Mouse (Mus musculus) neural tube, embryonic 15.5 days (tissue): ENCODE results near the gene Pbp2. TPM values are rescaled to one million over a fixed set of nuclear protein-coding genes. Genes with fewer than 3 reads are reported as not detected.

Source experiments
- ATAC-seq: fragments of 200-750 bp; cut with Nextera tagmentation; 2 replicates; pipeline ENCODE4 v1.8.0; 2017; ENCODE audit warnings: mild to moderate bottlenecking, moderate TSS enrichment, moderate library complexity; ENCODE audit not compliant: low FRiP score
- H3K27ac ChIP-seq: fragments of 300-500 bp; sonication (generic); replicated peaks from 2 replicates; pipeline ENCODE4 v1.5.1; 2015; ENCODE audit warnings: mild to moderate bottlenecking, inconsistent platforms
- H3K27me3 ChIP-seq: fragments of 300-500 bp; sonication (generic); replicated peaks from 2 replicates; pipeline ENCODE4 v1.6.1; 2015; ENCODE audit warnings: inconsistent platforms
- H3K36me3 ChIP-seq: fragments of 300-500 bp; sonication (generic); 2 replicates; pipeline ENCODE4 v1.6.1; 2015; ENCODE audit warnings: inconsistent platforms
- H3K4me1 ChIP-seq: fragments of 300-500 bp; sonication (generic); 2 replicates; pipeline ENCODE4 v1.6.1; 2015; ENCODE audit warnings: inconsistent platforms
- H3K4me2 ChIP-seq: fragments of 300-500 bp; sonication (generic); 2 replicates; pipeline ENCODE4 v1.6.1; 2015; ENCODE audit warnings: inconsistent platforms, mild to moderate bottlenecking, moderate library complexity
- H3K4me3 ChIP-seq: fragments of 300-500 bp; sonication (generic); replicated peaks from 2 replicates; pipeline ENCODE4 v1.5.1; 2015; ENCODE audit warnings: mild to moderate bottlenecking, inconsistent platforms
- H3K9ac ChIP-seq: fragments of 300-500 bp; sonication (generic); replicated peaks from 2 replicates; pipeline ENCODE4 v1.6.1; 2015; ENCODE audit warnings: mild to moderate bottlenecking, inconsistent platforms
- H3K9me3 ChIP-seq: fragments of 300-500 bp; sonication (generic); replicated peaks from 2 replicates; pipeline ENCODE4 v1.6.1; 2016; ENCODE audit warnings: inconsistent platforms
- WGBS: fragments of 180-500 bp; shearing (Covaris S2); methylation state at CpG from one replicate; pipeline ENCODE4 v1.1.7; 2015; ENCODE audit warnings: mixed read lengths; 5-methylcytosine and 5-hydroxymethylcytosine counted together
- polyA plus RNA-seq: library from polyadenylated mRNA; unstranded; fragments of >200 nt; fragmentation: Nextera tagmentation; extraction: Ambion mirVana; gene quantifications from 2 replicates; pipeline ENCODE4 v1.2.1, GENCODE M21; 2015

Pbp2 gene
- polyA plus RNA-seq, 1 experiment from 2014 or later: not detected

DNA sequence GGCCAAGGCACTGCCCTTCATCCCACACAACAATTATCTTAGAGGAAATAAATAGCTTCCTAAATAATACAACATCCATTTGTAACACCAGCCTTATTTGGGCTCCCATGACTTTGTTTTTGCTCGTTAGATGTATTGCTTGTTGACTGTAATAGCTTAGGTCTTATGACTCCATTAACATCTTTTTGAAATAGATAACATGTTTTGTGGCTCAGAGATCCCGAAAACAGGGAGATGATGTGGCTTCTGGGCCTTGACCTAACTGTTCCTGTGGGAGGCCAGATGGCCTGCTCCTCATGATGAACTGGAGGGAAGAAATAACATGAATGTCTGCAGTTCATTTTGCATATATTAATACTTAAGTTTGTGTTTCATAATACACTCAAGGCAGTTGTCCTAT is 38.4 kb downstream of the Pbp2 start:
- Histone ChIP-seq H3K4me2 (no peak overlapping the region), H3K27me3 (no peaks in the 10 kb centered on the region), H3K4me1 (peaks cover 5% of the 10 kb centered on the region; the same call in 1 of the 2 replicates), H3K36me3 (no peaks in the 10 kb centered on the region), H3K4me3 (no peak overlapping the region), H3K27ac (no peak overlapping the region), H3K9ac (no peak overlapping the region), H3K9me3 (no peaks in the 10 kb centered on the region)
- ATAC-seq: no peak
- 36% methylated on average over 2 of the region's 2 CpGs for WGBS

DNA sequence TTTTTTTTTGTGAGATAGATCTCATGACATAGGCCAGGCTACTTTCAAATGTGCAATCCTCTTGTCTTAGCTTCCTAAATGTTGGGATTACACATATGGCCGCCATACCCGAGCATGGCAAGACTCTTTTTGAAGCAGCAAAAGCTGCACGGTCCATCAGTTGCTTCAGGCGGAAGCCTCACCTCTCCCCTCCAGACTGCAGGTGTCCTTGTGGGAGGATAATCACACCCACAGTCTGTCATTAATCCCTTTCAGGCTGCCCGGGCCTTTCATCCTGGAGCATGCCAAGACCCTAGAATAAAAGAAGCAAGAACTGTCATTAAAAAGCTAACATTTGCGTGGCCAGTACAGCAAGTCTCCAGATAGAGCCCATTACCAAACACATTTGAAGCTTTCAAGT is 40.6 kb downstream of the Pbp2 start:
- H3K4me3 ChIP-seq: no peak overlapping the region
- no peaks in the 10 kb centered on the region for H3K36me3 ChIP-seq
- H3K9ac ChIP-seq: no peak overlapping the region
- H3K9me3 ChIP-seq: no peaks in the 10 kb centered on the region
- H3K4me2 ChIP-seq: no peak overlapping the region
- no peak for ATAC-seq
- 43% methylated on average over 6 of the region's 6 CpGs for WGBS
- H3K4me1 ChIP-seq: peaks cover 5% of the 10 kb centered on the region; the same call in 1 of the 2 replicates
- H3K27ac ChIP-seq: no peak overlapping the region
- H3K27me3 ChIP-seq: no peaks in the 10 kb centered on the region

DNA sequence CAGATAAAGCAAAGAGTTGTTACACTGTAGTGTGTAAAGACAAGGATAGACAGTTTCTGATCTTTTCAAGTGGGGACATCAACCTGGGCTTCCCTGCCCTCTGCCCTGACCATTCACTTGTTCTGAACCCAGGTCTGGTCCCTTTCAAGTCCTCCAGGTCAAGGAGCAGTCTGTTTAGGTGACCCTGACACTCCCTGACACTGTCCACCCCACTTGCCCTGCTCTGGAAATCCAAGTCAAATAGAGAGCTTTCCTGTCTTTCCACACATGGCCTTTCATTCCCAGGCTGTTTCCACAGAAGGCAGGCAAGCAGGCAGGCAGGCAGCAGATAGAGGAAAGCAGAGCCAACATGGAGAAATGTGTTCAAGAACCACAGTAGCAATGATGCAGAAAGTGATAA is 41.8 kb downstream of the Pbp2 start:
- Histone ChIP-seq H3K4me3 (no peak overlapping the region), H3K9ac (no peak overlapping the region), H3K27me3 (no peaks in the 10 kb centered on the region), H3K27ac (no peak overlapping the region), H3K4me1 (peaks cover 5% of the 10 kb centered on the region; the same call in 1 of the 2 replicates), H3K9me3 (no peaks in the 10 kb centered on the region), H3K36me3 (no peaks in the 10 kb centered on the region), H3K4me2 (no peak overlapping the region)
- no peak for ATAC-seq

DNA sequence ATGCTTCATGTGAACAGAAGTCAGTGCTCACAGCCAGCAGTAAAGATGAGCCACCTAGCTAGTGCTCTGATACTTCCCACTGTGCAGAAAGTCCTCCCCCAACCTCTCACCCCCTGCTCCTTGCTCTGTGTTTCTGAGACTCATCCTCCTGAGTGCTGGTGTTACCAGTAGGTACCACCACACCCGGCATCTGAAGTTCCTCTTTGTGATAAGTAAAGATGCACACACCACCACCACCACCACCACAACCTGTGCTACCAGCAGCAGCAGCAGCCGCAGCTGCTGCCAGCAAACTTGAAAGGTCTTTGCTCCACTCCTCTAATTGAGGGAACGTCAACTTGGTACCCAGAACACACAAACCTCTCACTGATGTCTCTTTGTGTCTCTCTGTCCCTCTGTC is 43.0 kb downstream of the Pbp2 start:
- no peaks in the 10 kb centered on the region for H3K27me3 ChIP-seq
- no peak overlapping the region for H3K4me2 ChIP-seq
- no peak overlapping the region for H3K4me3 ChIP-seq
- H3K9me3 ChIP-seq: no peaks in the 10 kb centered on the region
- H3K36me3 ChIP-seq: no peaks in the 10 kb centered on the region
- 86% methylated on average over 3 of the region's 3 CpGs for WGBS
- no peak overlapping the region for H3K9ac ChIP-seq
- no peak overlapping the region for H3K27ac ChIP-seq
- H3K4me1 ChIP-seq: peaks cover 5% of the 10 kb centered on the region; the same call in 1 of the 2 replicates
- no peak for ATAC-seq

DNA sequence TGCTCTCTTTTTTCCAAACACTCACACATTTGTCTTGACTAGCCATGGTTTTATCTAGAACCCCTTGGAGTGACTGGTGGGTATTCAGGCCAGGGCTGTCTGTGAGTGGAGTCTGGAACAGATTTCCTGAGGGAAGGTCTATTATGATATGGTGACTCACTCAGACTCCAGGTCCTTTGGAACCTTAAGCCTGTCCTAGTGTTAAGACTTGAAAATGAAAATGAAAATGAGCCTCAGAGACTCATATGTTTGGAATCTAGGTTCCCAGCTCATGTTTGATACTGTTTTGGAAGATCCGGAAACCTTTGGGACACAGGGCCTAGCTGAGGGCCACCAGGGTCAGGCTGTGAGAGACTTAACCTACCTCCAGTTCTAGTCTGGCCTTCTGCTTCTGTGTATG is 44.1 kb downstream of the Pbp2 start:
- 97% methylated on average over 1 of the region's 1 CpGs for WGBS
- H3K4me3 ChIP-seq: no peak overlapping the region
- no peak overlapping the region for H3K27ac ChIP-seq
- H3K4me1 ChIP-seq: no peaks in the 10 kb centered on the region
- H3K9ac ChIP-seq: no peak overlapping the region
- H3K4me2 ChIP-seq: no peak overlapping the region
- no peaks in the 10 kb centered on the region for H3K27me3 ChIP-seq
- H3K9me3 ChIP-seq: no peaks in the 10 kb centered on the region
- no peaks in the 10 kb centered on the region for H3K36me3 ChIP-seq
- ATAC-seq: no peak

DNA sequence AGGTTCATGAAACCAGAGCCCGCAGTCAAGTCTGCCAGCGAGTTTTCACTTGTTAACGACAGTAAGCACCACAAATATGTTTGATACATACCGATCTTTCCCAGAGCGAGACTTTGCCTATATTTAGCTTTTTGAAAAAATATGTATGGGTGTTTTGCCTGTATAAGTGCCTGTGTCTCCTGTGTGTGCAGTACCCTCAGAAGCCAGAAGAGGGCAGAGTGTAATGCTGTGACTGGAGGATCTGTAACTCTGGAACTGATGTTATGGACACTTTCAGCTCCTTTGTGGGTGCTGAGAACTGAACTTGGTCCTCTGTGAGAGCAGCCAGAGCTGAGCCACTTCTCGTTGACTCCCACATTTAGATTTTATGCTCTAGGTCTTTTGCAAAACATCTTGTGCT is 46.1 kb downstream of the Pbp2 start:
- no peaks in the 10 kb centered on the region for H3K4me1 ChIP-seq
- H3K27ac ChIP-seq: no peak overlapping the region
- no peak overlapping the region for H3K4me3 ChIP-seq
- H3K36me3 ChIP-seq: no peaks in the 10 kb centered on the region
- H3K4me2 ChIP-seq: no peak overlapping the region
- no peak overlapping the region for H3K9ac ChIP-seq
- H3K27me3 ChIP-seq: no peaks in the 10 kb centered on the region
- no peaks in the 10 kb centered on the region for H3K9me3 ChIP-seq
- WGBS: 97% methylated on average over 6 of the region's 6 CpGs
- ATAC-seq: no peak

DNA sequence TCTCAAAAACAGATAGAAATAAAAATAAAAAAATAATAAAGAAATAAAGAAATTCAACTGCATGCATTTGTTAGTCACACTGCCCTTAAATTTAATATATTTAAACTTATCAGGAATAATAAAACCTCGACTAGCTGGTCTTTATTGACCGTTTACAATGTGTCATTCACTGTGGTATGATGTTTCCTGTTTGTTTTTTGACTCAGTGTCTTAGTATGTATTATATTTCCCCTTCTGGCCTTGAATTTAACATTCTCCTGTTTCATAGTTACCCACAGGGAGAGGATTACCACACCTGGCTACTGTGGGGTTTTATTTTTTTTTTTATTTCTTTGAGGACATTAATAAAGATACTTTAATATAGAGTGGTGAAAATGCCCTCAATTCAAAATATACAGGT is 47.6 kb downstream of the Pbp2 start:
- WGBS: 81% methylated on average over 2 of the region's 2 CpGs
- no peaks in the 10 kb centered on the region for H3K27me3 ChIP-seq

DNA sequence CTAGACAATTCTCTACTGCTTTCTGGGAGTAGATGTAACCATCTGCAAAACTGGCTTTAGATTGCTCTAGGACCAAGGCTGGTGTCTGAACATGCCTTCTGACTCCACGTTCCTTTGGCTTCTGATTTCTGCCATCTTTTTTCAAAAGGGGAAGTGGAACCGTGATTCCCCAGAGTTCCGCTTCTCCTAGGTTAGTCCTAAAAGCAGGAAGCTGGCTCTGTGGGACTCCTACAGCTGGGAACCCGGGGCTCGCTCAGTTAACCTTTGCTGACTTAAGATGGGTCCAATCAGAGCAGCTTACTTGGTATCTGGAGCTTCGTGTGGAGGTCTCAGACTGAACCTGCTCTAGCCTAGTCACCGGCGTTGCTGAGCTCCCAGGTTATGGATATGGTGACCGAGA is 49.1 kb downstream of the Pbp2 start:
- no peak overlapping the region for H3K4me3 ChIP-seq
- H3K4me2 ChIP-seq: no peak overlapping the region
- no peak for ATAC-seq
- H3K4me1 ChIP-seq: no peaks in the 10 kb centered on the region
- 91% methylated on average over 9 of the region's 9 CpGs for WGBS
- H3K9ac ChIP-seq: no peak overlapping the region
- H3K36me3 ChIP-seq: no peaks in the 10 kb centered on the region
- no peaks in the 10 kb centered on the region for H3K27me3 ChIP-seq
- no peaks in the 10 kb centered on the region for H3K9me3 ChIP-seq
- no peak overlapping the region for H3K27ac ChIP-seq

More for the DNA sequence above, 47.6 kb downstream of the Pbp2 start:
- ATAC-seq: no peak
- H3K4me1 ChIP-seq: no peaks in the 10 kb centered on the region
- no peak overlapping the region for H3K4me3 ChIP-seq
- H3K9me3 ChIP-seq: no peaks in the 10 kb centered on the region
- H3K27ac ChIP-seq: no peak overlapping the region
- no peak overlapping the region for H3K9ac ChIP-seq
- no peaks in the 10 kb centered on the region for H3K36me3 ChIP-seq
- no peak overlapping the region for H3K4me2 ChIP-seq

DNA sequence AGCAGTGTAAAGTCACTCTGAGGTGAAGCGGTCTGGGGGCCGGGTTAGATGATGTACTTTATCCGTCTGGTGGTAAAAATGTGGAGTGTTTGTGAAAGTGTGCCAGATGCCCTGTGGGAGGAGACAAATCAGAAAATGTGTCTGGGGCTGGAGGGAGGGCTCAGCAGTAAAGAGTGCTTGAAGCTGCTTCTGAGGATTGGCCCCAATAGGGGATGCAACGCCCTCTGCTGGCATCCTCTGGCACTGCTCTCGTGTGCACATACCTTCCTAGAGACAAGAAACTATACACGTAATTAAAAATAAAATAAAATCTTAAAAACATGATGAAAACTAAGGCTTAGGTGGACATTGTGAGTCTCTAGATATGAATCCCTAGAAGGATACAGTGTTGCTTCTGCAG is 49.8 kb downstream of the Pbp2 start:
- Histone ChIP-seq H3K9ac (no peak overlapping the region), H3K4me1 (no peaks in the 10 kb centered on the region), H3K27ac (no peak overlapping the region), H3K4me3 (no peak overlapping the region), H3K36me3 (no peaks in the 10 kb centered on the region), H3K4me2 (no peak overlapping the region), H3K9me3 (no peaks in the 10 kb centered on the region), H3K27me3 (no peaks in the 10 kb centered on the region)
- WGBS: 90% methylated on average over 6 of the region's 6 CpGs
- no peak for ATAC-seq

Other genes starting within 250 kb of the Pbp2 start
- 0.40 and 3.3 TPM in 2 replicates for gene Gprc5a, start 244.8 kb downstream of the Pbp2 start, polyA plus RNA-seq
- not detected in 2 replicates for gene Gprc5d, start 192.1 kb downstream of the Pbp2 start, polyA plus RNA-seq
- 99.6 and 105 TPM in 2 replicates for gene Fam234b, start 112.4 kb downstream of the Pbp2 start, polyA plus RNA-seq
- gene Hebp1, start 112.4 kb downstream of the Pbp2 start, polyA plus RNA-seq: 6.2 and 10.8 TPM in 2 replicates
- gene Gsg1, start 56.1 kb downstream of the Pbp2 start, polyA plus RNA-seq: 0.59 TPM in 1 of 2 replicates, not detected in the other
- gene Emp1, start 52.1 kb upstream of the Pbp2 start, polyA plus RNA-seq: 12.3 and 19.4 TPM in 2 replicates